Mouse (Mus musculus) heart, embryonic 13.5 days (tissue): Measurements from ENCODE around the gene Efl1. TPM values are rescaled to one million over a fixed set of nuclear protein-coding genes. Genes with fewer than 3 reads are reported as not detected.
"Not testable (repeated sequence)": the region's sequence is repeated elsewhere in the genome, so short reads cannot be mapped to it uniquely, and the experiment has no call there.

Experiments used
- ATAC-seq: fragments of 200-750 bp; cut with Nextera tagmentation; 2 replicates; pipeline ENCODE4 v1.8.0; 2017; ENCODE audit warnings: moderate TSS enrichment; ENCODE audit not compliant: insufficient number of reproducible peaks, low FRiP score, low TSS enrichment; ENCODE audit errors: extremely low read depth
- H3K27ac ChIP-seq: fragments of 300-500 bp; sonication (generic); replicated peaks from 2 replicates; pipeline ENCODE4 v1.5.1; 2015; ENCODE audit warnings: moderate library complexity, mild to moderate bottlenecking, inconsistent platforms
- H3K27me3 ChIP-seq: fragments of 300-500 bp; sonication (generic); replicated peaks from 2 replicates; pipeline ENCODE4 v1.6.1; 2015; ENCODE audit warnings: mild to moderate bottlenecking, inconsistent platforms
- H3K36me3 ChIP-seq: fragments of 300-500 bp; sonication (generic); 2 replicates; pipeline ENCODE4 v1.6.1; 2015; ENCODE audit warnings: mild to moderate bottlenecking, inconsistent platforms
- H3K4me1 ChIP-seq: fragments of 300-500 bp; sonication (generic); 2 replicates; pipeline ENCODE4 v1.6.1; 2015; ENCODE audit warnings: inconsistent platforms
- H3K4me2 ChIP-seq: fragments of 300-500 bp; sonication (generic); 2 replicates; pipeline ENCODE4 v1.6.1; 2015; ENCODE audit warnings: inconsistent platforms, mild to moderate bottlenecking, moderate library complexity
- H3K4me3 ChIP-seq: fragments of 300-500 bp; sonication (generic); 2 replicates; pipeline ENCODE4 v1.5.1; 2015; ENCODE audit warnings: moderate library complexity, mild to moderate bottlenecking, inconsistent platforms
- H3K9ac ChIP-seq: fragments of 300-500 bp; sonication (generic); 2 replicates; pipeline ENCODE4 v1.6.1; 2015; ENCODE audit warnings: inconsistent platforms, mild to moderate bottlenecking, moderate library complexity
- H3K9me3 ChIP-seq: fragments of 300-500 bp; sonication (generic); 2 replicates; pipeline ENCODE4 v1.6.1; 2016; ENCODE audit warnings: inconsistent platforms
- WGBS: fragments of 180-500 bp; shearing (Covaris S2); methylation state at CpG from one replicate; pipeline ENCODE4 v1.1.7; 2015; ENCODE audit warnings: mixed read lengths; 5-methylcytosine and 5-hydroxymethylcytosine counted together
- polyA plus RNA-seq: library from polyadenylated mRNA; unstranded; fragments of >200 nt; fragmentation: Nextera tagmentation; extraction: Ambion mirVana; gene quantifications from 2 replicates; pipeline ENCODE4 v1.2.1, GENCODE M21; 2015

The Efl1 gene
- polyA plus RNA-seq, 1 experiment from 2014 or later, result 13.4 TPM

GRCm38 (mm10) chr7:82720501-82720900 is 72.1 kb downstream of the Efl1 start:
- H3K4me1 ChIP-seq, result peaks cover 64% of the 10 kb centered on the region
- WGBS, result 64% methylated on average over 7 of the region's 7 CpGs
- H3K36me3 ChIP-seq, result no peaks in the 10 kb centered on the region; the same call in 1 of the 2 replicates
- H3K27me3 ChIP-seq, result no peaks in the 10 kb centered on the region
- no peaks in the 10 kb centered on the region for H3K9me3 ChIP-seq
- H3K4me2 ChIP-seq, result peak overlapping the region; percentile 47
- H3K4me3 ChIP-seq, result no peak overlapping the region
- H3K9ac ChIP-seq, result peak overlapping the region; percentile 50
- H3K27ac ChIP-seq, result peak overlapping the region; percentile 66
- no peak for ATAC-seq

GRCm38 (mm10) chr7:82720906-82721305 is 72.5 kb downstream of the Efl1 start:
- H3K36me3 ChIP-seq, result no peaks in the 10 kb centered on the region; the same call in 1 of the 2 replicates
- peak overlapping the region; percentile 47 for H3K4me2 ChIP-seq
- peak overlapping the region; percentile 66 for H3K27ac ChIP-seq
- H3K27me3 ChIP-seq, result no peaks in the 10 kb centered on the region
- peak overlapping the region; percentile 50 for H3K9ac ChIP-seq
- no peaks in the 10 kb centered on the region for H3K9me3 ChIP-seq
- peaks cover 62% of the 10 kb centered on the region for H3K4me1 ChIP-seq
- H3K4me3 ChIP-seq, result no peak overlapping the region
- 10% methylated on average over 7 of the region's 7 CpGs for WGBS
- ATAC-seq, result no peak

- H3K4me3 ChIP-seq, result no peak overlapping the region
- H3K9ac ChIP-seq, result no peak overlapping the region
- no peak overlapping the region for H3K4me2 ChIP-seq
- no peaks in the 10 kb centered on the region for H3K27me3 ChIP-seq
- H3K36me3 ChIP-seq, result no peaks in the 10 kb centered on the region
- H3K9me3 ChIP-seq, result no peaks in the 10 kb centered on the region
- ATAC-seq, result no peak
- 37% methylated on average over 7 of the region's 7 CpGs for WGBS
- peaks cover 55% of the 10 kb centered on the region for H3K4me1 ChIP-seq
- H3K27ac ChIP-seq, result peak overlapping the region; percentile 16
Measured at GRCm38 (mm10) chr7:82722486-82723123, 74.2 kb downstream of the Efl1 start.

GRCm38 (mm10) chr7:82723151-82723871 is 74.9 kb downstream of the Efl1 start:
- H3K36me3 ChIP-seq, result 0 out of 2 replicates have a peak, but pooled peaks cover 5% of the 10 kb centered on the region
- WGBS, result 76% methylated on average over 7 of the region's 7 CpGs
- no peak for ATAC-seq
- H3K4me1 ChIP-seq, result peaks cover 55% of the 10 kb centered on the region
- peak overlapping the region; percentile 16; the same call in 1 of the 2 replicates for H3K27ac ChIP-seq
- no peak overlapping the region for H3K9ac ChIP-seq
- no peaks in the 10 kb centered on the region for H3K9me3 ChIP-seq
- no peaks in the 10 kb centered on the region for H3K27me3 ChIP-seq
- no peak overlapping the region for H3K4me3 ChIP-seq
- H3K4me2 ChIP-seq, result no peak overlapping the region

DNA sequence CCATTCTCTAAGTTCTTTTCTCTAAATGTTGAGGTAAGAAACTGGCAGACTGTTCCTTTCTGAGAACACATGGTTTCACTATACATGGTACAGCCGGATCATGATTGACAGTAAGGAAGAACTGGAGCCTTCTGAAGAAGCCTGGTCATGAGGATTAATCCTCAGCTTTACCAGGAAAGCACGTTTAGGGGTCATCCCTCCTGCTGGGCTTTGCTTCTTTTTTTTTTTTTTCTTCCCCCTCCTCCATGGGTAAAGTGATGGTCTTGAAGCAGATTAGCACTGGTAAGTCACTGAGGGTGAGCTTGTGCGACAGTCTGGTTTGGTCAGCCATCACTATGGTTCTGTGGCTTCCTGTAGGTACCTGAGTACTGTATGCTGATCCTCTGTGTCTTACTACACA is 76.1 kb downstream of the Efl1 start:
- H3K27ac ChIP-seq, result no peak overlapping the region
- no peak overlapping the region for H3K4me2 ChIP-seq
- peaks cover 52% of the 10 kb centered on the region for H3K4me1 ChIP-seq
- H3K9me3 ChIP-seq, result no peaks in the 10 kb centered on the region
- H3K27me3 ChIP-seq, result no peaks in the 10 kb centered on the region
- no peak overlapping the region for H3K4me3 ChIP-seq
- H3K9ac ChIP-seq, result no peak overlapping the region
- WGBS, result 68% methylated on average over 3 of the region's 3 CpGs
- ATAC-seq, result no peak
- H3K36me3 ChIP-seq, result 0 out of 2 replicates have a peak, but pooled peaks cover 5% of the 10 kb centered on the region

GRCm38 (mm10) chr7:82725006-82725636 is 76.7 kb downstream of the Efl1 start:
- H3K4me1 ChIP-seq, result peaks cover 46% of the 10 kb centered on the region
- ATAC-seq, result no peak
- no peak overlapping the region for H3K4me3 ChIP-seq
- no peaks in the 10 kb centered on the region for H3K9me3 ChIP-seq
- no peak overlapping the region for H3K9ac ChIP-seq
- WGBS, result 50% methylated on average over 5 of the region's 5 CpGs
- H3K27ac ChIP-seq, result 0 out of 2 replicates have a peak overlapping the region, but pooled peaks have one; percentile 5
- H3K27me3 ChIP-seq, result no peaks in the 10 kb centered on the region
- no peak overlapping the region for H3K4me2 ChIP-seq
- 0 out of 2 replicates have a peak, but pooled peaks cover 5% of the 10 kb centered on the region for H3K36me3 ChIP-seq

DNA sequence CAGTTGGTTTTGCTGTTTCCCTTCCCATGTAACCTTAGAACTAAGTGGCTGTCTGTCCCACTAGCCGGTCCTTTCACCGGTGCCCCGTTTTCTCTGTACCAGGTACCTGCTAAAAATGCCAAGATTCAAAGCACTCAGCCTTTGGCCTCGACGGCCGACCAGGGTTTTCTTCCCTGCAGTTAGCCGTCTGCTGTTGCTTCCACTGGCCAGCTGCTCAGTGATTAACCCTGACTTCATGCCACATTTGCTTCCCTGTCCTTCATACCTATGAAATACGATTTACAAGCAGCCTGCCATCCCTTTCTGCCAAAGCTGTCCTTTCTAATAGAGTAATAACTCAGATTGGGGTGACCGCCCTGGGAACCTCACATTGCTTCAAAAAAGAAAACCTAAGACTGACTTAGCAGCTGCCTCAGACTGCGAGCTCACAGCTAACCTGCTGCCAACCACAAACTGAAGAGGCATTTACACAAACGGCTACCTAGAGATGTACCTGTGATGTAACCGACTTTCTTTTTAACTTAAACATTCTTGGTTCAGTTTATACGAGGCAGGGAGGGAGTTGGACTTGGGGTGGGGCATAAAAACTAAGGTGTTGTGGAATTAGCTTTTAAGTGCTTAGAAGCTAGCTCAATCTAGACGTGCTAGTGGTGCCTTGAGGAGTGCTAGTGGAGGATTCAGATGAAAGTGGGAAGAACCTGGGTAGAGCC is 77.5 kb downstream of the Efl1 start:
- WGBS, result 83% methylated on average over 14 of the region's 14 CpGs
- H3K36me3 ChIP-seq, result 0 out of 2 replicates have a peak, but pooled peaks cover 5% of the 10 kb centered on the region
- no peaks in the 10 kb centered on the region for H3K9me3 ChIP-seq
- H3K4me3 ChIP-seq, result no peak overlapping the region
- no peak overlapping the region for H3K4me2 ChIP-seq
- peaks cover 39% of the 10 kb centered on the region for H3K4me1 ChIP-seq
- H3K27me3 ChIP-seq, result no peaks in the 10 kb centered on the region
- no peak overlapping the region for H3K9ac ChIP-seq
- no peak for ATAC-seq
- H3K27ac ChIP-seq, result no peak overlapping the region

- no peaks in the 10 kb centered on the region for H3K9me3 ChIP-seq
Measured at GRCm38 (mm10) chr7:82727066-82727465, 78.7 kb downstream of the Efl1 start.

DNA sequence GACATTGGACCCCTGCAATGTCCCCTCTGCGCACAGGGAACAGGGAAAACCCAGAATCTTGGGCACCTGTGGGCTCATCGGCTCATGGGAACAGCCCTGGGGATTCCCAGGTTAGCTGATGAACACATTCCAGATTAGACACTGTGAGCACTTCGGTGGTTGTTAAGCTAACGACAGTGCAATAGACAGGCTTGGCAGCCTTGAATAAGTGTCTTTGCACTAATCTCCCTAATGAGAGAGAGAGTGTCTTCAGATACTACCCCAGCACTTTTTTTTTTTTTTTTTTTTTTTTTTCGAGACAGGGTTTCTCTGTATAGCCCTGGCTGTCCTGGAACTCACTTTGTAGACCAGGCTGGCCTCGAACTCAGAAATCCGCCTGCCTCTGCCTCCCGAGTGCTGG is 80.6 kb downstream of the Efl1 start:
- H3K4me2 ChIP-seq, ATAC-seq, H3K4me3 ChIP-seq, H3K9ac ChIP-seq, H3K9me3 ChIP-seq, H3K27me3 ChIP-seq, H3K36me3 ChIP-seq, H3K27ac ChIP-seq: not testable (repeated sequence)
- H3K4me1 ChIP-seq, result peaks cover 17% of the 10 kb centered on the region
- 89% methylated on average over 6 of the region's 8 CpGs for WGBS

More at GRCm38 (mm10) chr7:82727066-82727465, 78.7 kb downstream of the Efl1 start:
- Histone ChIP-seq H3K36me3 (0 out of 2 replicates have a peak, but pooled peaks cover 5% of the 10 kb centered on the region), H3K4me3 (no peak overlapping the region), H3K4me1 (peaks cover 28% of the 10 kb centered on the region), H3K27me3 (no peaks in the 10 kb centered on the region), H3K9ac (no peak overlapping the region), H3K4me2 (no peak overlapping the region), H3K27ac (no peak overlapping the region)
- 64% methylated on average over 5 of the region's 5 CpGs for WGBS
- no peak for ATAC-seq

GRCm38 (mm10) chr7:82733118-82733517 is 84.7 kb downstream of the Efl1 start:
- H3K27ac ChIP-seq, result no peak overlapping the region

DNA sequence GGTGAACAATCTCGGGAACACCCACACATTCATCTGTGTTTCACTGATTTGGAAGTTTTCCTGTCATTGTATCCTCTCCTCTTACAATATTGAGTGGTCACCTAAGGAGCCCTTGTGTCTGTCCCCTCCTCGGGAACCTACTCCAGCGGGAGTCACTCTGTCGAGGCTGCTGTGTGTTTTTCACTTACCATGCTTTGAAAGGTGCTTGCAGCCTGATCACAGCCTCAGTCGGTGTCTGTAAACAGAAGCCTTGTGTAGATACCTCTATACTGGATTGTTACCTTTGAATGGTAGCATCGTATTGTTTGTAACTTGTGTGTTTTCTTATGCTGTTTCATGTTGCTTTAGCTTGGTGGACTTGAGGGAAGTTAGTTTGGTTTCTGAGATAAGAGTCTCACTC is 85.6 kb downstream of the Efl1 start:
- WGBS, result 58% methylated on average over 6 of the region's 6 CpGs
- H3K27ac ChIP-seq, result no peak overlapping the region
- H3K36me3 ChIP-seq, result peaks cover 9% of the 10 kb centered on the region; the same call in 1 of the 2 replicates
- H3K4me3 ChIP-seq, result no peak overlapping the region
- H3K9me3 ChIP-seq, result no peaks in the 10 kb centered on the region
- H3K9ac ChIP-seq, result no peak overlapping the region
- H3K4me2 ChIP-seq, result no peak overlapping the region
- no peak for ATAC-seq
- H3K27me3 ChIP-seq, result no peaks in the 10 kb centered on the region
- H3K4me1 ChIP-seq, result peaks cover 5% of the 10 kb centered on the region; the same call in 1 of the 2 replicates

More at GRCm38 (mm10) chr7:82733118-82733517, 84.7 kb downstream of the Efl1 start:
- H3K9me3 ChIP-seq, result no peaks in the 10 kb centered on the region
- WGBS, result 75% methylated on average over 5 of the region's 5 CpGs
- ATAC-seq, result no peak
- H3K9ac ChIP-seq, result no peak overlapping the region
- no peak overlapping the region for H3K4me3 ChIP-seq
- H3K4me1 ChIP-seq, result peaks cover 5% of the 10 kb centered on the region; the same call in 1 of the 2 replicates
- peaks cover 11% of the 10 kb centered on the region; the same call in 1 of the 2 replicates for H3K36me3 ChIP-seq
- H3K27me3 ChIP-seq, result no peaks in the 10 kb centered on the region
- no peak overlapping the region for H3K4me2 ChIP-seq
